Mouse (Mus musculus) Patski (cell line): Measurements from ENCODE around the gene Crybg3. TPM values are rescaled to one million over a fixed set of nuclear protein-coding genes. Genes with fewer than 3 reads are reported as not detected.

ENCODE experiments used
- ATAC-seq: fragments of 100-300 bp; one replicate; pipeline ENCODE4 v1.8.0; 2021
- CTCF ChIA-PET: fragments of 350-600 bp; sonication (Branson Sonifier 250); formaldehyde crosslinking; loops from one replicate; lab custom pipeline; 2022; ENCODE audit warnings: inconsistent platforms; lab: Charles Lee
- POLR2A ChIA-PET: fragments of 350-600 bp; sonication (Branson Sonifier 250); formaldehyde crosslinking; loops from one replicate; lab custom pipeline; 2022; ENCODE audit warnings: antibody characterized with exemption, inconsistent platforms; lab: Charles Lee
- DNase-seq: peaks from one replicate; pipeline ENCODE4 v3.0.0-alpha.2; 2011; ENCODE audit warnings: low read depth, low spot score
- H3K27me3 ChIP-seq: fragments of 371-371 bp; one replicate; pipeline ENCODE4 v1.5.1; 2021
- CTCF ChIP-seq: fragments of 100-300 bp; IDR thresholded peaks from one replicate; pipeline ENCODE4 v1.5.1; 2021
- in situ Hi-C: fragments of 300-500 bp; cut with MboI; formaldehyde crosslinking; loops from 3 replicates; pipeline ENCODE4 v1.11.1; 2018; ENCODE audit warnings: low pct_unique_long_range_greater_than_20kb, mixed read lengths
- polyA plus RNA-seq: library from polyadenylated mRNA; unstranded; gene quantifications from one replicate; pipeline ENCODE4 v1.2.3, GENCODE M21; 2021

Crybg3 gene
- polyA plus RNA-seq, 1 experiment from 2014 or later = 3.5 TPM

DNA sequence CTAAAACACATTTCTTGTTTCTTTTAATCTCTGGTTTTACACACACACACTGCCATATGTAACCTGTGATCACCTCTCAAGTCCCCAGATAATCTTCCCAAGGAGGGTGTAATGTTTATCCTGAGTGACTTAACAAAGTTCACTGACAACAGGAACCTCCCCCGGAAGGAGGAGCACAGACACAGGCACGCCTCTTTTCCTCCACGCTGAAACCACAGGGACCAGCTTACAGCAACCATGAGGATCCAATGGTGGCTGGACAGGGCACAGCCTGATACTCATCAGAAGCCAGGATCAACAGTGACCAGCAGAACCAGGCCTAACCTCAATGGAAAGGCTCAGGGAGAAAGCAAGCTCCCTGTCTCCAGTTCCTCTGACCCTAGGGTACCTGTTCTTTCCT is 68.2 kb downstream of the Crybg3 start:
- TF ChIP-seq CTCF = no peak
- POLR2A ChIA-PET = no interaction called here
- ATAC-seq = no peak
- CTCF ChIA-PET = no interaction called here
- no peak for DNase-seq
- in situ Hi-C loops = no loop called here
- H3K27me3 ChIP-seq = no peaks in the 10 kb centered on the region

DNA sequence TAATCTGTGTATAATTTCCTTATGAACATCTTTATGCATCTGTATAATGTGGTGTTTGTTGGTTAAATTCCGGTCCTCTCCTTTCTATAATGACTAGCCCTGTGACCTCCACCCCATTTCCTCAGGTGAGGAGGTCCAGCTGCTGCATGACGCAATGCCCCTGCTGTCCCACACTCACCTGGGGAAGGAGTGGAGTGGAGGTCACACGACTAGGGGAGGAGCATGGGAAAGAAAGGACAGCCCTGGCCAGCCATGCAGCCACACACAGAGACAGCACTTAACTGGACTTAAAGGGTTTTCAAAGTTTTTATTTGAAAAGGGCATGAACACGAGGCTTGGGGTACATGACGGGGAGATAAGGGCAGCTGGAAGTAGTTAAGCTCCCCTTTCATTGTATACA is 69.5 kb downstream of the Crybg3 start:
- ATAC-seq (no peak), DNase-seq (no peak)
- no peak for TF ChIP-seq CTCF
- no peaks in the 10 kb centered on the region for H3K27me3 ChIP-seq
- CTCF ChIA-PET = no interaction called here
- POLR2A ChIA-PET = no interaction called here
- in situ Hi-C loops = no loop called here

DNA sequence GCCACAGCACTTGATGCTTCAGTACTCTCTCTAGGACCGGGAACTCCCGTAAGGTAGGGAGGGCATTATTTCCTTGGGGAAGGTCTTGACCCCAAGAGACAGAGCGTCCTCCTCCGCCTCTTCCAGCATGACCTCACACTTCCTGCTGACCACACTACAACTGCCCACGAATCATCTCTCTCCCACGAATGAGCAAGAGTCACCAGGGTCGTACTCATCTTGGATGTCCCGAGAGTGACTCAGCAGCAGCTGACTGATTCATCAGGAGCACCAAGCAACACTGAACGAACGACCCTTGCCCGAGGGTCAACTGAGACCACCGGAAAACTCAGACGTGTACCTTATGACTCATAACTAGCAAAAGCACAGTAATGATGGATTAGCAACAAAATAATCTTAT is 71.2 kb downstream of the Crybg3 start:
- DNase-seq = no peak
- POLR2A ChIA-PET = no interaction called here
- no peaks in the 10 kb centered on the region for H3K27me3 ChIP-seq
- no peak for ATAC-seq
- in situ Hi-C loops = no loop called here
- CTCF ChIA-PET = no interaction called here
- no peak for TF ChIP-seq CTCF

DNA sequence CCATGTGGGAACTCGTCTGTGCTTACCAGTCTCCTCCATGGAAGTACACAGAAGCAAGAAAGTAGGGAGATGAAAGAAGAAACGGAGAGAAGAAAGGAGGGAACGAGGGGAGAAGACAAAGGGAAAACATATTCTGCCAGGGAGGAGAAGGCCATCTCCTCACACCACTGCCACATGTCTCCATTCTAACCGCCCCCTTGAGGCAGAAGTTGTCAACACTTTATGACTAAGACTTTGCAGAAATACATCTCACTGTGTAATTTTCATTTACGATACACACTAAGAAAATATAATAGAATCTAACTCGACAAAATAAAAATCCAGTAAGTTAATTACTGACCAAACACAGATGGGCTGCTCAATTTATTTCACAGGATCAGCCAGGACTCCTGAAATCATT is 73.8 kb downstream of the Crybg3 start:
- ATAC-seq = no peak
- no peak for TF ChIP-seq CTCF
- H3K27me3 ChIP-seq = no peaks in the 10 kb centered on the region
- POLR2A ChIA-PET = no interaction called here
- DNase-seq = no peak
- in situ Hi-C loops = no loop called here
- CTCF ChIA-PET = no interaction called here

DNA sequence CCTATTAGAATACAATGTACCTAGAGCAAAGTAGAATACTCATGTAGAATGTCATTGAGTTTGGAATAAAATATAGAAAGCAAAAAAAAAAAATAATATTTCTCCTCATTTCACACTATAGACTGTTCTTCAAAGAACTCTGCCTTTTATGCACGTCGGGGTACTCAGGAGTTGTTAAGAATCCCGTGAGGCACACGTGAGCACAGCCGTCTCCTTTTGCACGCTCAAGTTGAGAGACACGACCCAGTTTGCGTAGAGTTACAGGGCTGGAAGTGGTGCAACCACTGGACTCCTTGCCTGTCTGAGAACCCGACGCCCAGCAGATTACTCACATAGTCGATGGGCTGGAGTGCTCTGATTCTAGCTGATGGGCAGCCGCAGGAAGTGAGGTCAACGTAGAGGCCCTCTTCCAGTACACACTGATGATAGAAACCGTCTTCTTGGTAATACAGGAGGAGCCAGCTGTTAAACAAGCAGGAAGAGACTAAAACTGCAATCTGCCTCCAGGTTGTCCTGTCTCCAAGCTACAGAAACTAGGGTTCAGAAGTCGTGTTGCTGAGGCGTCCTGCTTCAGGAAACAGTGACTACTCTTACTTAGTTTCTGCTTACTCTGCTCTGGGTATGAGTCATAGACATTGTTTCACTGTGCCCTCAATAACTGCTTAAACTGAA is 78.9 kb downstream of the Crybg3 start:
- in situ Hi-C loops = no loop called here

DNA sequence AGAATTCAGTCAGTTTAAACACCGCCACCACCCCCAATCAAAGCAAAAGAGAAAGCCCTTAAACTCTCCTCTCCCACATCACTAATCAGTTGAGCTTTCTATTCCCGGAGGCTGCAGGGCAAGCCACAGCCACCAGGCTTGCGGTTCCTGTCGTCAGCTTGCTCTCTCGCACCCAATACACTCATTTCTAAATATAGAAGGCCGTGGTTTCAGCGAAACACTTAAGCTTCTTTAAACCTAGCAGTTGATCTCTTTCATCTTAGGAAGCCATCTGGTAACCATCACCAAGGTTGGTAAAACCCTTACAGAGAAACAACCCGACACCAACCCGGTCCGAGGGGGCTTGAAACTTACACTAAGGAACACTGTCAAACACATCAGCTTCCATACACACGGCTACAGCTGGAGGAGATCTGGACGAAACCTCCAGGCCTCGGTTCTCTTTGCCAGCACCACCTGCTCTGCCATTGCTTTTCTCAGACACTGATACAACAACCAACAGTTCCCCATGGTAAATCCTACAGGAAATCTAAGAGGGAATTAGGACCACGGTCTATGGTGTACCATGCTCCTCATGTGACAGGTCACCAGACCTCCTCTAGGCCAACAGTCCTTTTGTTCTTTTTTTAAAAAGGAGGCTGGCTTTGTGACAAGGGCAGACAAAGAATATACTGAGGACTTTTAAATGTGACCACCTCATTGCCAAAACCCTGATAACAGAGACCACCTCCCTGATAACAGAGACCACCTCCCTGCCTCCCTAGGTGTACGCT is 83.1 kb downstream of the Crybg3 start:
- DNase-seq = no peak
- ATAC-seq = no peak
- H3K27me3 ChIP-seq = no peaks in the 10 kb centered on the region
- POLR2A ChIA-PET = no interaction called here
- in situ Hi-C loops = no loop called here
- CTCF ChIA-PET = interaction anchor here (1.1 kb wide), 2 partner anchors 17 to 23 kb away, joined by 3 read pairs; no protein-coding TSS in a partner anchor
- no peak for TF ChIP-seq CTCF

More for the DNA sequence above, 78.9 kb downstream of the Crybg3 start:
- POLR2A ChIA-PET = no interaction called here
- ATAC-seq = peak; percentile 83
- H3K27me3 ChIP-seq = no peaks in the 10 kb centered on the region
- no peak for TF ChIP-seq CTCF
- DNase-seq = no peak
- CTCF ChIA-PET = no interaction called here

DNA sequence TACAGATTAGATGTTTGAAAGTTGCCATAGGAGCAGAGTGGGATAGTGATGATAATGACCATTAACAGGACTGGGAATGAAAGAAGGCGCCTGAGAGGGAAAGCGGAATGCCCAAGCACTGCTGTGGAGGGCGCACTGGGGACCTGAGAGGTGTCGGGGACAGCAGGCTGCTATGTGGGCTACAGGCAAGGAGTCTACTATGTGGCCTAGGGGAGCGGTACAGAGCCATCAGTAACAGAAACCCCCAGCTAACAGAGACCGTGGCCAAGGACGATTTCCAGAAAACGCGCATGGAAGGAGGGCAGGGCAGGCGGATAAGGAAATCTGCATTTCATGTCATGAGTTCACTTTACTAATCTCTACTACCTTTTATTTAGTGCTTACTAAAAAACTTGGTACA is 83.8 kb downstream of the Crybg3 start:
- POLR2A ChIA-PET = no interaction called here
- ATAC-seq = no peak
- TF ChIP-seq CTCF = no peak
- in situ Hi-C loops = no loop called here
- no peaks in the 10 kb centered on the region for H3K27me3 ChIP-seq
- no peak for DNase-seq
- CTCF ChIA-PET = interaction anchor here (1.1 kb wide), 1 partner anchor 16 kb away, joined by 3 read pairs; no protein-coding TSS in a partner anchor

DNA sequence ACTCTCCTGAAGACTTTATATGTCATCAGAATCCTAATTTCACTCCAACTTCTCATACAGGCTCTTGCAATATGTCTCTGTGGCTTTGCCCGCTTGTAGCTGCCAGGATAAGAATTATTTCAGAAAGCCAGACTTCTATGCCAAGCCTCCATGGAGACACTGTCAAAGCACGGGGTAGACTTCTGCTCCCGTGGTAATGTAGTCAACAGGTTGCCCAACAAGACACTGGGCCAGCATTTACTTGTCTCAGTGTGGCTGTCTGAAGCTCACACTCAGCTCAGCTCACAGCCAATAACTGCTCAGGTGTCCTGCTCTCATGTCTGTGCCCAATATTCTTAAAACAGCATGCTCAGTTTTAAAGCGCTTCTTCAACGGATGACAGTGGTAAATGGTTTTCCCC is 85.6 kb downstream of the Crybg3 start:
- no peak for ATAC-seq
- ChIA-PET POLR2A (no interaction called here), CTCF (no interaction called here)
- DNase-seq = no peak
- no peak for TF ChIP-seq CTCF
- in situ Hi-C loops = no loop called here
- no peaks in the 10 kb centered on the region for H3K27me3 ChIP-seq

DNA sequence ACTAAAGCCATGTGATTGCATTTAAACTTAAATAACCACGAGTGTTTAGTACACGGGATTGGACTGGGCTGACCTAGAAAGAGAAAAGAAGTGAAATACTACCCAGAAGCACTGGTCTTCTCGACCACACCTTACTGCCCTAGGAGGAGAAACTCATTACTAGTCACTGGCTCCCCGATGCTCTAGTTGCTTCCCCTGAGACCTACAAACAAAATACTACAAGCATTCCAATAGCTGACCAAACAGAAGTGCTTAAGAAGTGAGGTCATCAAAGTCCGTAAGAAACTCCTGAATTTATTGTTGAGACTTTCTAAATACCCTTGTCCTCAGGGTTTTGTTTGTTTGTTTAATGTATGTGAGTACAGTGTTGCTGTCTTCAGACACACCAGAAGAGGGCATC is 90.9 kb downstream of the Crybg3 start:
- ATAC-seq = peak; percentile 72
- in situ Hi-C loops = no loop called here
- DNase-seq = no peak
- ChIA-PET POLR2A (no interaction called here), CTCF (no interaction called here)
- H3K27me3 ChIP-seq = no peaks in the 10 kb centered on the region
- TF ChIP-seq CTCF = no peak

DNA sequence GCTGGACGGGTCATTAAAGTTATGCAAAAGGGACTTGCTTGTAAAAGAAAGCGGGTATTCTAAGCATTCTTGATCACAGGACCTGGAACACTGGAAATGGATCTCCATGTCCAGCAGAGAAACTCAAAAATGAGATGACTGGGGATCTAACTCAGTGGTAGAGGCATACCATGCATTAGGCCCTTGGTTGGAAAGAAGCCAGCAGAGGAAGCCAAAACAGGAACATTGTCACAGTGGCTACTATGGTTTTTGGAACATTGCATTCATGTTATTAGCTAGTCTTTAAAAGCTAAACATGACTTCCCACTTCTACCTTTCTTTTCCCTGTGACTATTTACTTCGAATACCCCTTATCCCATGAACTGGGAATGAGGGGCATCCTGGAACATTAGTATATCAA is 101.6 kb downstream of the Crybg3 start:
- no peaks in the 10 kb centered on the region for H3K27me3 ChIP-seq
- ATAC-seq (no peak), DNase-seq (no peak)
- no peak for TF ChIP-seq CTCF
- POLR2A ChIA-PET = no interaction called here
- CTCF ChIA-PET = interaction anchor here (1.0 kb wide), 2 partner anchors 12 to 118 kb away, joined by 3 to 4 read pairs; no protein-coding TSS in a partner anchor
- in situ Hi-C loops = no loop called here

DNA sequence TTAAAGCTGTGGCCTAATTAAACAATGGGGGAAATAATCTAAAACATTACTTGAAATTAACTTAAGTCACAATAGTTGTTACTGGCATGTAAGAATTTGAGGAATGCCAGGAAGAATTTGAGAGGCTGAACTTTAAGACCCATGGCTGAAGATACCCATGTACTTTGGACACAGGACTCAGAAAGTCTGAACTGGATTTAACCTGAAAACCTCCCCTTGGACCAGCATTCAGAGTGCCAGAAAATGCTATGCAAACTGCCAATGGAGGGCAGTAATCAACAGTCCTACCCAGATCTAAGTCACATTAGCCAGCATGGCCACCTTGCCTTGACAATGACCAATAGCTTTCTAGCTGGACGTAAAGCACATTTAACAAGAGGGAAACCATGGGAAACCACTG is 102.8 kb downstream of the Crybg3 start:
- no peaks in the 10 kb centered on the region for H3K27me3 ChIP-seq
- DNase-seq = no peak
- in situ Hi-C loops = no loop called here
- ATAC-seq = peak; percentile 69
- ChIA-PET CTCF (interaction anchor here (0.8 to 1.3 kb wide), 2 partner anchors 17 to 103 kb away, joined by 3 read pairs; partner anchors contain the start of gene Crybg3), POLR2A (no interaction called here)
- TF ChIP-seq CTCF = no peak
